Mouse (Mus musculus) kidney, postnatal 0 days (tissue): ENCODE data around the gene Clps. TPM values are rescaled to one million over a fixed set of nuclear protein-coding genes. Genes with fewer than 3 reads are reported as not detected.

Experiments used
- ATAC-seq: fragments of 200-750 bp; cut with Nextera tagmentation; replicated peaks from 2 replicates; pipeline ENCODE4 v1.8.0; 2017; ENCODE audit warnings: low read depth, moderate number of reproducible peaks, moderate TSS enrichment, moderate library complexity; ENCODE audit not compliant: low FRiP score
- DNase-seq: peaks from one replicate; pipeline ENCODE4 v3.0.0-alpha.2; 2016; ENCODE audit warnings: low spot score
- H3K27ac ChIP-seq: fragments of 300-500 bp; sonication (generic); 2 replicates; pipeline ENCODE4 v1.5.1; 2014; ENCODE audit warnings: mild to moderate bottlenecking
- H3K27me3 ChIP-seq: fragments of 300-500 bp; sonication (generic); 2 replicates; pipeline ENCODE4 v1.6.1; 2014; ENCODE audit warnings: low read length, mixed read lengths; ENCODE audit not compliant: insufficient read depth
- H3K36me3 ChIP-seq: fragments of 300-500 bp; sonication (generic); 2 replicates; pipeline ENCODE4 v1.6.1; 2014; ENCODE audit warnings: low read length, mixed read lengths; ENCODE audit not compliant: insufficient read depth
- H3K4me1 ChIP-seq: fragments of 300-500 bp; sonication (generic); replicated peaks from 2 replicates; pipeline ENCODE4 v1.6.1; 2014; ENCODE audit warnings: antibody characterized with exemption, low read length, mixed read lengths; ENCODE audit not compliant: insufficient read depth
- H3K4me2 ChIP-seq: fragments of 300-500 bp; sonication (generic); 2 replicates; pipeline ENCODE4 v1.6.1; 2014; ENCODE audit warnings: mild to moderate bottlenecking, low read length, moderate library complexity, mixed read lengths
- H3K4me3 ChIP-seq: fragments of 300-500 bp; sonication (generic); replicated peaks from 2 replicates; pipeline ENCODE4 v1.5.1; 2014; ENCODE audit warnings: low read depth, low read length
- H3K9ac ChIP-seq: fragments of 300-500 bp; sonication (generic); 2 replicates; pipeline ENCODE4 v1.6.1; 2014; ENCODE audit warnings: low read depth, low read length
- H3K9me3 ChIP-seq: fragments of 300-500 bp; sonication (generic); replicated peaks from 2 replicates; pipeline ENCODE4 v1.6.1; 2016; ENCODE audit warnings: low read length, inconsistent platforms, mixed read lengths
- CTCF ChIP-seq: IDR thresholded peaks from 2 replicates; pipeline ENCODE4 v1.5.1; 2016; ENCODE audit warnings: antibody characterized with exemption, low read depth, mild to moderate bottlenecking, moderate library complexity
- WGBS: fragments of 180-500 bp; shearing (Covaris S2); extraction: QIAGEN DNeasy Blood & Tissue Kit; methylation state at CpG from one replicate; pipeline ENCODE4 v1.1.7; 2014; 5-methylcytosine and 5-hydroxymethylcytosine counted together
- polyA plus RNA-seq: library from polyadenylated mRNA; unstranded; fragments of >200 nt; fragmentation: Nextera tagmentation; extraction: Ambion mirVana; gene quantifications from 2 replicates; pipeline ENCODE4 v1.2.1, GENCODE M21; 2015

Clps gene
- polyA plus RNA-seq, 1 experiment from 2014 or later: not detected

DNA sequence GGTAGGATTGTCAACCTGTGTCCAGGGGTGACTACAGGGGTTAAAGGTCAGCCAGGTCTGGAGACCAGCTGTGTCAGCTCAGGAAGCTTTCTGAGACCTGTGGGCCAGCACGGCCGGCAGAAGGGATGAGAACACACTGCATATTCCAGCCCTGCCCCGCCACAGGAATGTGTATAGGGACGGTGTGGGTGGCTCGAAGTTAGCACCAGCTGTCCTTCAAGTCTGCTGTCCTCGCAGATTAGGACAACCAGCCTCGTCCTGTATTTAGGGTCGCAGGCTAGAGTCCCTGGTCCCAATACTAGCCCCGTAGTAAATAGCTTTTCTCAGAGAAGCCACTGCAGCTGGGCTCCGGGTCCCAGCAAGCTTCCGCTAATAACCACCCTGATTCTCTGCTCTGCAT is 12.0 kb downstream of the Clps start:
- Histone ChIP-seq H3K27ac (no peak overlapping the region), H3K27me3 (no peaks in the 10 kb centered on the region), H3K4me2 (no peak overlapping the region), H3K4me1 (no peaks in the 10 kb centered on the region), H3K4me3 (no peak overlapping the region), H3K36me3 (no peaks in the 10 kb centered on the region), H3K9me3 (no peaks in the 10 kb centered on the region), H3K9ac (no peak overlapping the region)
- ATAC-seq: no peak
- no peak for DNase-seq
- TF ChIP-seq CTCF: no peak
- 57% methylated on average over 11 of the region's 11 CpGs for WGBS

DNA sequence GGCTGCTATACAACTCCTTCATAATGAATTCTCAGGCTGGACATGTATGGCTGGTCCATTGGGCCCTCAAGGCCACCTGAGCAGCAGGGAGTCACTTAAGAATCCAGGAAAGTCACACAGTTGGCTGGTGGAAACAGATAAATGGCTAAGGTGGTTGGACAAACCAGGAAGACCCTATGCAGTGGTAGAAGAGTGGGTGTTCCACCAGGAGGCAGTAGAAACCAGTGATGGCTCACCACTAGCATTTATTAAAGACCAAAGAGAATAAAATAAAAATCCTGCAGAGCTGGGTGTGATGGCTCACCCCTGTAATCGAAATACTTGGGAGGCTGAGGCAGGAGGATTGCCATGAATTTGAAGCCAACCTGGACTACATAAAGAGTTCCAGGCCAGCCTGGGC is 13.6 kb downstream of the Clps start:
- no peaks in the 10 kb centered on the region for H3K27me3 ChIP-seq
- TF ChIP-seq CTCF: no peak
- no peaks in the 10 kb centered on the region for H3K9me3 ChIP-seq
- H3K4me3 ChIP-seq: no peak overlapping the region
- no peak overlapping the region for H3K4me2 ChIP-seq
- ATAC-seq (no peak), DNase-seq (no peak)
- no peak overlapping the region for H3K27ac ChIP-seq
- WGBS: 90% methylated on average over 1 of the region's 1 CpGs
- H3K4me1 ChIP-seq: no peaks in the 10 kb centered on the region
- no peak overlapping the region for H3K9ac ChIP-seq
- no peaks in the 10 kb centered on the region for H3K36me3 ChIP-seq

DNA sequence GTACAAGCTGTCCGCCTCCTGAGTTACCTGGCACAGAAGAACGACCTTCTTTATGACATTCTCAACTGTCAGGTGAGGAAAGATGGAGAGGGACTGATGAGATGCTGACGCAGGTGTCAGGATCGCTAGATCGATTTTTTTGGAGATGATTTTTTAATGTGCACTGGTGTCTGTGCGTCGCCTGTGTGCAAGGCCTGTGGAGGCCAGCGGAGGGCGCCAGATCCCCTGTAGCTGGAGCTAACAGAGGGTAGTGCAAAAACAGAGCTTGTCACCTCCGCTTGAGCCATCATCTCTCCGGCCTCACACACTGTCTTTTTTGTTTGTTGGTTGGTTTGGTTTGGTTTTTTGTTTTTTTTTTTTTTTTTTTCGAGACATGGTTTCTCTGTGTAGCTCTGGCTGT is 22.7 kb downstream of the Clps start:
- no peak for ATAC-seq

DNA sequence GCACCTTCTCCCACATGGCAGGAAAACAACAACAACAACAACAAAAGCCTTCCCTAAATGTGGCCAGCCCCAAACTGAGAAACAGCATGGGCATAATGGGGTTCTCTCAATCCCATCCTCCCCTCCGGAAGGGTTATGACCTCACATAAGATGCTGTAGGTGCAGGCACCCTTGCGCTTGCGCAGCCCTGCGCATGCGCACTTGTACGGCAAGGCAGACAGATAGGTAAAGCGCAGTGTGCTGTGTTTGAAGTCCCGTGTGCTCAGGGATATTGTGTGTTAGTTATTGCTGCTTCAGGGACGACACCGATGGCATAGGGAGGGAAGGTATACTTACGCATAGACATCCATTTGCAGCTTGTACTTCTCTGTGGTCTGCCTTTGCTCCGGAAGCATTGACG is 27.2 kb downstream of the Clps start:
- H3K9ac ChIP-seq: no peak overlapping the region
- DNase-seq (no peak), ATAC-seq (no peak)
- no peak overlapping the region for H3K27ac ChIP-seq
- H3K9me3 ChIP-seq: no peaks in the 10 kb centered on the region
- no peak overlapping the region for H3K4me3 ChIP-seq
- no peak for TF ChIP-seq CTCF
- H3K4me2 ChIP-seq: no peak overlapping the region
- 92% methylated on average over 13 of the region's 13 CpGs for WGBS
- H3K4me1 ChIP-seq: 0 out of 2 replicates have a peak, but pooled peaks cover 5% of the 10 kb centered on the region
- H3K27me3 ChIP-seq: no peaks in the 10 kb centered on the region
- H3K36me3 ChIP-seq: no peaks in the 10 kb centered on the region

More for the DNA sequence above, 22.7 kb downstream of the Clps start:
- 0 out of 2 replicates have a peak, but pooled peaks cover 3% of the 10 kb centered on the region for H3K9me3 ChIP-seq
- TF ChIP-seq CTCF: 0 out of 2 replicates have a peak, but pooled peaks have one; percentile 14
- H3K27me3 ChIP-seq: no peaks in the 10 kb centered on the region
- H3K4me3 ChIP-seq: no peak overlapping the region
- 56% methylated on average over 12 of the region's 12 CpGs for WGBS
- H3K36me3 ChIP-seq: no peaks in the 10 kb centered on the region
- no peak overlapping the region for H3K4me2 ChIP-seq
- no peak overlapping the region for H3K27ac ChIP-seq
- H3K4me1 ChIP-seq: no peaks in the 10 kb centered on the region
- DNase-seq: no peak
- H3K9ac ChIP-seq: no peak overlapping the region

DNA sequence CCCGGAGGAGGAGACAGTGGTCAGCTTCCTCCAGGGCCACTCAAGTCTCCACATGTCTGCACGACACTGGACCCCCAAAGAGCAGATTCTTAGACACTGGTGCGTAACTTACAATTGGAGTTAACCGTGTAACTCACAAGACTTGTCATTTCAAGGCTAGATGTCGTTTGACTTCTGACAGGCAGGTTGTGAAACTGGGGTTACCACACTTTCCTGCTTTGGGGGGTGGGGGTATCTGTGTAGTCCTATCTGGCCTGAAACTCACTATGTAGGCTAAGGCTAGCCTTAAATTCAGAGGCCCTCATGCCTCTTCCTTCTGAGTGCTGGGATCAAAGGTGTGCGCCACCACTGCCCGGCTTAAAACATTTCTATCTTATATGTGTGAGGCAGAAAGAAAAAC is 28.0 kb downstream of the Clps start:
- DNase-seq (no peak), ATAC-seq (no peak)
- Histone ChIP-seq H3K27me3 (no peaks in the 10 kb centered on the region), H3K9me3 (no peaks in the 10 kb centered on the region), H3K4me3 (no peak overlapping the region), H3K4me2 (no peak overlapping the region), H3K27ac (no peak overlapping the region), H3K4me1 (0 out of 2 replicates have a peak, but pooled peaks cover 7% of the 10 kb centered on the region), H3K9ac (no peak overlapping the region), H3K36me3 (no peaks in the 10 kb centered on the region)
- 80% methylated on average over 7 of the region's 7 CpGs for WGBS
- no peak for TF ChIP-seq CTCF

DNA sequence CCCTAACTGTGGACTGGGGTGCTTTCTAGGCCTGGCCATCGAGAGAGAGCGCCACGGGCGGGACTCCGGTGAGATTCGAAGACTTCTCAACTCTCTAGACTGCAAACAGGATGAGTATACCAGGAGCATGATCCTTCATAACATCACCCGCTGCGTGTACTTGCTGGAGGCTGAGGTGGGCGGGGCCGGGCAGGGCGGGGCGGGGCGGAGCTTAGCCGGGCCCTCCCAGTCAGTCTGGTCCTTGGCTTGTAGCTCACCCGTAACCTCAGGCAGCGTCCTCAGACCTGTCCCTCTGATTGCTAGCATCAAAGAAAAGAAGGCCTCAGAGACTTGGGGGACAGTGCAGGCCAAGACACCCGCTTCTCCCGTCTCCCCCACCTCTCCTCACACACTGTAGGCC is 28.6 kb downstream of the Clps start:
- DNase-seq: peak; percentile 53
- WGBS: 10% methylated on average over 18 of the region's 18 CpGs

DNA sequence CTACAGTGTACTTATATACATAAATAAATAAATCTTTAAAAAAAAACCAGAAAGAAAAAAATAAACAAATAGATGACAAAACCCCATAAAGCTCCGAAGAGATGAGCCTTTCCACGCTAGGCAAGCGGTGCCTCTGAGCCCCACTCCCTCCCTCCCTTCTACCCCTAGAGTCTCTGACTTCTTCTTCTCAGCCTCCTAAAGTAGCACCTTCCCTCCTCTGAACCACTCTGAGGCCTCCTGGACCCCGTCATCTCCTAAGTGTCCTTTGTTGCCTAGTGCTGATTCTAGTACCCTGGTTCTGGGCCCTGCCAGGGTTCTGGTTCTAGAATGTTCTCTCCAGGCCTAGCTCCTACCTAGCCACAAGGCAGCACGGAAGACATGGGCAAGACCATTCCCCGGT is 30.1 kb downstream of the Clps start, which contains the start of gene Armc12:
Armc12 (plus strand) TSS at position 301 of the 400 bp plus-strand sequence.
- Histone ChIP-seq H3K27ac (no peak within 1 kb of the TSS), H3K9me3 (no peaks in the 10 kb centered on the region), H3K4me3 (no peak within 1 kb of the TSS), H3K36me3 (no peaks in the 10 kb centered on the region), H3K9ac (no peak within 1 kb of the TSS), H3K27me3 (no peaks in the 10 kb centered on the region), H3K4me1 (0 out of 2 replicates have a peak, but pooled peaks cover 10% of the 10 kb centered on the region), H3K4me2 (no peak within 1 kb of the TSS)
- ATAC-seq (no peak), DNase-seq (no peak)
- no peak for TF ChIP-seq CTCF
- WGBS: 91% methylated on average over 6 of the region's 6 CpGs

More for the DNA sequence above, 28.6 kb downstream of the Clps start:
- no peak overlapping the region for H3K9ac ChIP-seq
- no peak overlapping the region for H3K27ac ChIP-seq
- no peaks in the 10 kb centered on the region for H3K9me3 ChIP-seq
- ATAC-seq: peak; percentile 58; the same call in 1 of the 2 replicates
- no peak overlapping the region for H3K4me3 ChIP-seq
- H3K4me1 ChIP-seq: 0 out of 2 replicates have a peak, but pooled peaks cover 10% of the 10 kb centered on the region
- no peak for TF ChIP-seq CTCF
- no peaks in the 10 kb centered on the region for H3K36me3 ChIP-seq
- H3K27me3 ChIP-seq: no peaks in the 10 kb centered on the region
- H3K4me2 ChIP-seq: peak overlapping the region; percentile 39
